Mouse (Mus musculus): ENCODE measurements around the gene Thnsl2.
A peak's percentile ranks its signal among the peaks of the same experiment; 100 is the strongest.

Thnsl2 gene

GRCm38 (mm10) chr6:71133559-71133958 lies 10.7 kb downstream of the Thnsl2 start:
- no peak for DNase-seq (ENCODE audit: low spot score in 2 of 2)

- no peak for DNase-seq (ENCODE audit: low spot score in 2 of 2)
These were observed 13.2 kb downstream of the Thnsl2 start for GRCm38 (mm10) chr6:71131038-71131437.

GRCm38 (mm10) chr6:71130269-71130668 lies 14.0 kb downstream of the Thnsl2 start:
- DNase-seq (ENCODE audit: low spot score in 2 of 2): no peak

- no peak for DNase-seq (ENCODE audit: low spot score in 2 of 2)
These were observed 15.2 kb downstream of the Thnsl2 start for GRCm38 (mm10) chr6:71129071-71129470.

- DNase-seq (ENCODE audit: low spot score in 2 of 2): no peak
These were observed 17.9 kb downstream of the Thnsl2 start for GRCm38 (mm10) chr6:71126290-71126689.

DNA sequence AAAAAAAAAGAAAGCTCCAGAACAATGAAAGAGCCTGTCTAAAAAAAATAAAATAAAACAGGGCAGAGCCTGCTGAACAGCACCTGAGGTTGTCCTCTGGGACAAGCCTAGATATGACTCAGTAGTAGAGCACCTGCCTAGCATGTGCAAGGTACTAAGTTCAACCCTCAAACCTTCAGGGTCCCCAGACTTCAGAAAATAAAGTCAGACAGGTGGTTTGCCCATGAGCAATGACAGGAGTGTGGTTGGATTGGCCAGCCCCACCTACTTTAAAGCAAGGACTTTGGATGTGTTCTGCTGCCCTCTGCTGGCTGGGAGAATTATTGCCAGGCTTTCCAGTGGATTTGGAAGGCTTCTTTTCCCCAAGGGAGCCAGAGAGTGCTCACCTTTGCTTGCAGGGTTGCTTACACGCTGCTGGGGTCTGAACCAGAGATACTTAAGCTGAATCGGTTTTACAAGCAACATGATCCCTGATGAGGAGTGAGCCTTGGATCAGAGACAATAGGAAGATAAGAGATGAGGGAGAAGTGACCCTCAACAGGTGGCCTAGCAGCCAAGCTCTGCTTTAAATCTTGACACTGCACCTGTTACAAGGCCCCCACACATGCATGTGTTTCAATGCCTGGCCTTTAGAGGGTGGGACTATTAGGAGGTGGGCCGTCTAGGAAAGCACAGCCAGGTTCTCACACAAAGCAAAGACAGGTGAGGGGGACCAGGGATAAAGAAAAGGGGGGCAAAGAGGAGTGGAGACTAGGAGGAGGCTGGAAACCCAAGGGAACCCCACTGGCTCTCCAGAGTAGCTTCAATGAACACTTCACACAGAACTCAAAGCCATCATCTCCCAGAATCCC lies 19.0 kb downstream of the Thnsl2 start:
- DNase-seq (ENCODE audit: low spot score in 2 of 2): peak; percentile 49 to 78

GRCm38 (mm10) chr6:71119577-71120254 lies 24.5 kb downstream of the Thnsl2 start:
- DNase-seq (ENCODE audit: low spot score in 2 of 2): no peak

DNA sequence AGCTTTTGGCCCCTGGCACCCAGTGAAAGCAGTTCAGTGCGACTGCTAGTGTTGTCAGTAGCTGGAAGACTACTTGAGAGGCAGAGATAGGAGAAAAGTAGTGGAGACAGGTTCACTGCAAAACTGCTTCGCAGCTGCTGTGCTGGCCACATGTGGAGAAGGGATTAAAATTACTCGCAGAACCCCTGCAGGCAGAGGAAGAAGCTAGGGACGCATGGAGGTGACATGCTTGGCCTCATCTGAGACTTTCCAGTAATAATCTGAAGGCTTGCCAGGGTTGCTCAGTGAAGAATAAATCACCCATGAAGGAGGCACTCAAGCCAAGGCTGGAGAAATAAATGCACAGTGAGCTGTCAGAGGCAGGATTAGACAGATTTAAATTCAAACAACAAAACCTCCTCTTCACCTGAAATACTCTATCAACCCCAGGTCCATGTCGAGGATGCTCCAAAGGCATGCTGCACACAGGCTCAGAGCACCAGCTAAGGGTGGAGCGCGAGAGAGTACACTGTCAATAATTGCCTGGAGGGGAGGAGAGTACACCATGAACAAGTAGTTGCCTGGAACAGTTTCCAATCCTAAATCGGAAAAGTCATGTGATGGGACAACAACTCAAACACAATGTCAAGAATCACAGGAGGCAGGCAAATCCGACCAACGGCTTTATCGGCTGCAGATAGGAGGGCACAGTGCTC lies 32.7 kb downstream of the Thnsl2 start:
- DNase-seq (ENCODE audit: low spot score in 2 of 2): peak in 1 of 2 experiments; percentile 38

- no peak for DNase-seq (ENCODE audit: low spot score in 2 of 2)
These were observed 37.9 kb downstream of the Thnsl2 start for GRCm38 (mm10) chr6:71106170-71106945.

DNA sequence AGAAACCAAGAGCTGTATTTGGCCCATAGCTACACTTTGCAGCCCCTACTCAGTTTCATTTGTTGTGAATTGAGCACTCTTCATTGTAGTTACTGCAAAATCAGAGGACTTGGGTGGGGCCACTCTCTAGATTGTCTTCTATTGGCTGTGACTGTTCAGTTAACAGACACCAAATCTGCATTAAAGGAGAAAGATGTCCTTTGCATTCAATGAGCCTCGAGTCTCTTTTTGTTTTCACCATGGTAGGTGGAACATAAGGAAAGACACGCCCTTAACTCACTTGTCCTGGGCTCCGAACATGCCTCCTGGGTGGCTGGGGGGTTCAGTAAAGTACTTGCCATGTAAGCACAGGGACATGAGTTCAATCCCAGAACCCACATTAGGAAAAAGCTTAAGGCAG lies 48.1 kb downstream of the Thnsl2 start:
- peak in 1 of 2 experiments; percentile 20 for DNase-seq (ENCODE audit: low spot score in 2 of 2)

DNA sequence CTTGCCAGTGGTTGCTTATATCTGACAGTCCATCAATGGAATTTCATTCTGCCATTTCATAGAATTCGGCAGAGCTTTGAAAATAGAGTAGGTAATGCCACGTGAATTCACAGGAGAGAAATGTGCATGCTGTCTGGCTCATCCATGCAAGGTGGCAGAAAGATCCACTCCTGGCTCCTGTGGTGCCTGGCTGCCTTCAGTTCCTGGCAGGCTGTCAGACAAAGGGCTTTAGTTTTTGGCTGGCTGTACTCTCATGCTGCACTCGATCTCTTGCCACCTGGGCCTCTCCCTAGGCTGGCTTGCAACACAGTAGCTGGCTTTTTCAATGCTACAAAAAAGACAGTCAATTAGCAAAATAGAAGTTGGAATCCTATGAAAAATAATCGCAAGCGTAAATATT lies 49.5 kb downstream of the Thnsl2 start:
- DNase-seq (ENCODE audit: low spot score in 2 of 2): no peak

DNA sequence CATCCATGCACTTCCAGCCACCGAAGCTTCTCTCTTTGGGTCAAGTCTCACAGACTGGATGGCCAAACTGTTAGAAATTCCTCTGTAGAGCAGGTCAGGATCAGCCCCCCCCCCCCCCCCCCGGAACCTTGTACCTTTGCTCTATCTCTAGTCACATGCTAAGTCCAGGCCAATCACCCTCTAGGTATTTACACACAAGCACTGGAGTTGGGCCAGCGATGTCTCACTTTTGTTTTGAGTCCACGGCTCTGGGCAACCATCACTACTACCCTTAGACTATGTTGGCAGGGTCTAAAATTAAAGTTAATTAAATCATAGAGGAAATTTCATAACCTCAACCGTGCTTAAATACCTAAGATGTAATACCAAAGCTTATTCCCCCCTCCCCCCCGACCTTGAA lies 50.6 kb downstream of the Thnsl2 start:
- DNase-seq (ENCODE audit: low spot score in 2 of 2): no peak

GRCm38 (mm10) chr6:71090475-71090874 lies 53.8 kb downstream of the Thnsl2 start:
- DNase-seq (ENCODE audit: low spot score in 2 of 2): peak in 1 of 2 experiments; percentile 43

GRCm38 (mm10) chr6:71089735-71090134 lies 54.5 kb downstream of the Thnsl2 start:
- no peak for DNase-seq (ENCODE audit: low spot score in 2 of 2)

DNA sequence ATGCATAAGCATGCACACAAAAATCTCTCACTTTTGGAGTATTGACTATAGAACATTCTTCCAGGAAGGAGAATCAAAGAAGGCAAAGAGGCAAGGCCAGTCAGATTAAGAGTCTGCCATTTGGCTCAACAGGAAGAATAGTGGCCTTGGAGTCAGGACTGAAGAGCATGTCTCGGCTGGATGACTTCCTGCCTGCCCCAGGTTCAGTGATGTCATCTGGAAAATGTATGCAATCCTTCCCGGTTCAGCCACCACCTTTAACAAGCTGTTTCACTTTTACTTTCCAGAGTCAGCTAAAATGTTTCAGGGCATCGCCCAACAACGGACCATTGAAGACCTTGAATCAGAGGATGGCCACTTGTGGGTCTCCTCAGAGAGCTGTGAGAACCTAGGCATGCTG lies 55.2 kb downstream of the Thnsl2 start:
- peak in 1 of 2 experiments; percentile 16 for DNase-seq (ENCODE audit: low spot score in 2 of 2)

DNA sequence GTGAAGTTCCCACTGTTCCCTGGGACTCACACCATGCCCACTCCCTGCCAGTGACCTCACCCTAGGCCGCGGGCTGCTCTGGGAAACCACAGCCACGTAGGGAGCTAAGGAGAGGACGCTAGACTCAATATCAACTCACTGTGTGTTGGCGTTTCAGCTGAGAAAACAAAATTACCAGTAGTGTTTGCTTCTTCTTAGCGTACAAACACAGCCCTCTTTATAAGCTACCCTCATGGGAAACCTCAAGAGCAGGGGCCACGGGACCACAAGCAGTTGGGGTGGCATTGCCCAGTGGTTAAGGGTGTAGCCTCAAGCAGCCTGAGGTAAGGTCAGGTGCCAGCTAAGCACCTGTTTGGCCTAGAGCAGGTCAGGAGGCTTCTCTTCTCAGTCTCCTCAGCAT lies 60.8 kb downstream of the Thnsl2 start:
- no peak for DNase-seq (ENCODE audit: low spot score in 2 of 2)

- DNase-seq (ENCODE audit: low spot score in 2 of 2): no peak
These were observed 62.2 kb downstream of the Thnsl2 start for GRCm38 (mm10) chr6:71082084-71082483.

DNA sequence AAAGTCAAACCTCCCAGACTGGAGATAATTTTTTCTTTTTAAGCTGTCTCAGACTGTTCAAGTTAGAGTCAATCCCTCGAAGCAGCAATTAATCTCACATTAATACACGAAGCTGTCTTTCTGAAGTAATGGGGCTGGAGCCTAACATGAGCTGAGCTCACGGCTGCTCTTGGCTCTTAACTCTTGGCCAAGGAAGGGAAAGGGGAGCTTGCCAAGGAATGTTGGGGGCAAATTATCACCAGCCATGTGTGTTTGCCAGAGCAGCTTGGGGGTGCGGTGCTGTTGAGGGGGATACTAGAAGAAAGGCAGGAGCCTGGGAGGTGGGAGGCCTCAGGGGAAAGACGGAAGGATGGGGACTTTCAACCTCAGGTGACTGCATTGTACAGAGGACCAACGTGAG lies 63.0 kb downstream of the Thnsl2 start:
- no peak for DNase-seq (ENCODE audit: low spot score in 2 of 2)
